Mouse (Mus musculus) heart, postnatal 36 days (tissue): Measurements from ENCODE around the gene 1110051M20Rik. TPM values are rescaled to one million over a fixed set of nuclear protein-coding genes. Genes with fewer than 3 reads are reported as not detected.
A peak's percentile ranks its signal among the peaks of the same experiment; 100 is the strongest.

Experiments used
- DNase-seq, 2 experiments: peaks; one replicate each; pipeline ENCODE4 v3.0.0; 2021 to 2022
- intact Hi-C: fragments of 180-260 bp; cut with DNase I; formaldehyde crosslinking; loops from one replicate; pipeline ENCODE4 v1.15.1; 2025
- total RNA-seq, 2 experiments: library from RNA; stranded (reverse); gene quantifications; 2 replicates each; pipeline ENCODE4 v1.2.3; 2021

1110051M20Rik gene
- total RNA-seq, 2 experiments from 2014 or later, result 9.4 to 12.1 TPM

DNA sequence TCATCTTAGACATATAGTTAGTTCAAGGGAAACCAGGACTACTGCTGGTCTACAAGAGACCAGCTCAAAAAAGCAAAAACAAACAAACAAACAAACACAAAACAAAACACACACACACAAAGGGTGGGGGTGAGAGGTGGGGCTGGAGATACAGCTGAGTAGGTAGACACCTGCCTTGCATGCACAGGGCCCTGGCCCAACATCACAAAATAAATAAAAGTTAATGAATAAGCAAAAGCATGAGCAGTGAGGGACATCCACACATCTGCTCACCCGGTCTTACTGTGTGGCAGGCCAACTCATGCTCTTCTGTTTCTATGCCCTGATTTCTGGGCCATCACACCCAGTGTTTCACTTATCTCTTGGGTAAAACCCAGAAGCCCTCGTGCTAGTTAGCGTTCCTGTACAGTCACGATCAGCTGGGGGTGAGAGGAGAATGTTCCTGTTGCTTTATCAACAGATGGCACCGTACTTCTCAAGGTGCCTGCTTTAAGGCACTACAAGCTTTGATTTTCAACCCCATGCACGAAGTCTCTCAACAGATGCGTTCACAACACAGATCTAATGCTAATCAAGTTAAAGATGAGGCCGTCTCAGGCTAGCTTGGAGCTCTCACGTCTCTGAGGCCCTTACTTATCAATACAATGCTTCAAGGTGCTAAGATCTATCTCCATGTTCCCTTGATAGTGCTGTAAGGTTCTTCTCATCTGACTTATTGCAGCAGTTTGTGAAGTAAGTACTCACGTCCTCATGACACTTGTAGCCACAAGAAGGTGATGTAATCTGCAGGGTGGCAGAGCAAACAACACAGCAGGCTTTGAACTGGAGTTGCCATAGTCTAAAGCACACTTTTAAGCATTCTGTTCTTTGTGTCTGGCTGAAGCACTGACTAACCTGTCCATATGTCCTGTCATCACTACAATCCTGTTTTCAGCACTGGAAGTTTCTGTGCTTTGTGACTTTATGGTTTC is 123.7 kb downstream of the 1110051M20Rik start:
- intact Hi-C loops, result no loop called here
- no peak for DNase-seq

DNA sequence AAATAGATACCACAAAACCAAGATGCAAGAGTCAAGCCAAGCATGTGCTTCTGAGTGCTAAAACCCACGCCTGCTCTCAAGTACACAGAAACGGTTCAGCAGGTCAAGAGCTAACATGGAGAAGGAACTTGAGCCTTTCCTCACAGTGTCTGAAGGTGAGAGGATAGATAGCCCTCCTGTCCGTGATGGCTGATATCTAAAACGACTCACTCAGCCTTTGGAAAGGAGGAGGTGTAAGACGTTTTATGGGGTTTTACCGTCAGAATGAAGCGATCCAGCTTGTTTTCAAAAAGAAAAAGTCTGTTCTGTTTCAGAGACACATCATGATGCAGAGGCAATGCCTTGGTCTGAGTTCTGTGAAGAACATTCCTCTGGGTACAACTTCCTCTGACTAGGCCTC is 130.3 kb downstream of the 1110051M20Rik start:
- no peak for DNase-seq
- intact Hi-C loops, result no loop called here

DNA sequence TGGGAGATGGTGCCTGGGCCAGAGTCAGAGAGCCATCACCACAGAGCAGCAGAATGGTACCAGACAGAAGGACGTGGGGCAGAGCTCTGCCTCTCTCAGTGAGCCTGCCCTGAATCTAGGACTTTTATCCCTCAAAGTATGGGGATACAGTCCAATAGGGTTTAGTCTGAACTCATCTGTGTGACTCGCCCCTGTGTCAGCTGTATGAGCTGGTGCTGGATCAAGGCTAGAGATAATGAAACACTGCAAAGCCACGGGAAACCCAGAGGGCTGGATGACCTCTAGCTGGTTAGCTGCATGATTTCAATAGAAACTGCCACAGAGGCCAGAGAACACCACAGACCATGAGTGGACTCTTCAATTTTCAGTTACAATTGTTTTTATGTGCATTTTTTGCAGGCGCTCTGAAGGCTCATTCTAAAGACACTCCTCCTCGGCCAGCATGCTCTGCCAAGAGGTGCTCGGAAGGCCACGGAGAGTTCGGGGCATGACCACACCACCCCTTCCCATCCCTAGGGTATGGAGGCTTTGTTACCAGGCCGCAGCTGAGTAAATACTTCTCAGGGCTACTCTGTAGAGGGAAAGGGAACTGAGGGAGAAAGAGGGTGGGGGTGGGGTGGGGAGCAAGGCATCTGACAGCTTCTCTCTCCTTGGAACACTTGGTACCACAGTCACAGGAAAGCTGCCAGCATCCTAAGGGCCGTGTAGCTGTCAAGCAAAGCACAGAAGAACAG is 131.8 kb downstream of the 1110051M20Rik start:
- intact Hi-C loops, result no loop called here
- DNase-seq, result peak in 1 of 2 experiments; percentile 13

DNA sequence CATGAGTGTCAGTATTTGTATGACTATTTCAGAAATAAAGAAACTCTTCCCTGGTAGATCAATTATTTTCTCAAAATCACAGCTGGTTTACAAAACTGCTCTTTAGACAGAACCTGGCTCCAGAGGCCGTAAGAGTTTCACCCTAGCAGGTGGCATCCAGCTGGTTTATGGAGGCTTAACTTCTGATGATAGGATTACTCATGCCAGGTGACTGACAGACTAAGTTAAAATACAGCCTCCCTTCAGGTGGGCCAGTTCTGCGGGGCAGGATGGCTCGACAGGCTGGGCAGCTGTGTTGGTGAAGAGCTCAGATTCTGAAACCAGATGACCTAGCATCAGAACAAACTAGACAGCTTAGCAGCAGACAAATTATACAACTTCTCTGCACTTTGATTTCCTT is 135.0 kb downstream of the 1110051M20Rik start:
- DNase-seq, result no peak
- intact Hi-C loops, result no loop called here

DNA sequence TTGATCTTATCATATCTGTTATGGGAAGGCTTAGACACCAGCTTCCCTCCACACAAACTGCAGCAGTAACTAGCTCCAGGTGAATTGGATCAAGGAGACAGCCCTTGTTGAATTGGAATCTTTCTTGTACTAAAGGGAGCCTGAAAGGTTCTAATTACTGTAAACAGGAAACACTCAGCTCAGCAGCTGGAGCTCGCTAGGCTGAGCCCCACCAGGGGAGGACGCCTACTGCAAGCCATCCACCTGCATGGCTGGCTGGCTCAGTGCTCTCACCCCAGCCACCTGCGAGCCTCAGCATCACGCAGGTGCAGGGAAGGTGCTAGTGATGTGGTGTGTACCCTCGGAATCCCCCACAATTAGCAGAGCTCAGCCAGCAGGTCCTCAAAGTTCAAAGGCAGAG is 135.8 kb downstream of the 1110051M20Rik start:
- intact Hi-C loops, result no loop called here
- no peak for DNase-seq

DNA sequence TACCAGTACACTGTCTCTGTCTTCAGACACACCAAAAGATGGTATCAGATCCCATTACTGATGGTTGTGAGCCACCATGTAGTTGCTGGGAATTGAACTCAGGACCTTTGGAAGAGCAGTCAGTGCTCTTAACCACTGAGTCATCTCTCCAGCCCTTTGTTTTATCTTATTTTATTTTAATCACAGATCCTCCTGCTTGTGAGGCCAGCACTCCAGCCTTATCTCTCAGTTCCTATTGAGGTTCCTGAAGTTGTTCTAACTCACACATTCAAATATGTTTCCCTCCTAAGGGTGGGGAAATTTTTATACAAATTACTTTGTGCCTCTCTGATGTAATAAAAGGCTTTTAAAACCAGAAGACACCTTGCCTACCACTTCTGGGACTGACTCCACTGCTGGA is 137.9 kb downstream of the 1110051M20Rik start:
- DNase-seq, result no peak
- intact Hi-C loops, result no loop called here

DNA sequence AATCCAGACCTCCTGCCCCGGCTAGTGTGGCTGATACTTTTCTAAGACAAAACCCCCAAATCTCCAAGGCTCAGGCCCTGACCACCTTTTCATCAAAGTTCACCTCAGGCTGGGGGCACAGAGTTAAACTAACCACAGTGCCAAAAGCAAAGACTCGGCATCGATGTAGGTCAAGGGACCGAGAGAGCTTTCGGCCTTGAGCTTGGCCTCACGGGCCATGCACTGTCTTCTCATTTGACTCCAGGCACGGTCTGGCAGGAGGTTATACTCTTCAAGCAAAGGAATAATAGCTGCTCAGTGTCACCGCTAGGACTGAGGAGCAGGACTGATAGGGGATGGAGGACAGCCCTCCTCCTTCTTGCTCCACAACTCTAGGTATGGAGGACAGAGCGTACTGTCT is 138.6 kb downstream of the 1110051M20Rik start:
- no peak for DNase-seq
- intact Hi-C loops, result no loop called here

DNA sequence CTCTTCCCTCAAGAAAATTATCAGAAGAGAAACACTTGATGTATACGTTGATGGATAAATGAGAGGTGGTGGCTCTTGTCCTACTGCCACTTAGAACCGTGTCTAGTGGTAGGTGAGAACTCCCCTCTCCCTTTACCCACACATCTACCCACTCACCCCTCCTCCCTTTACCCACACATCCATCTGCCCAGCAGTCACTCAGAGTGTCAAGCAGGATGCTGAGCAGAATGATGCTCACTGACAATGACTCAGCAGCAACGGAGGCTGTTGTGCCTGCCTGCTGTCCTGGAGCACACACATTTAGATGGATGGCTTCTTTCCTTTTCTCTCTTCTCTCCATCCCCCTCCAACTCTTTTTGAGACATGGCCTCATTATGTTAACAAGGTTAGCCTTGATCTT is 141.7 kb downstream of the 1110051M20Rik start:
- intact Hi-C loops, result no loop called here
- no peak for DNase-seq

DNA sequence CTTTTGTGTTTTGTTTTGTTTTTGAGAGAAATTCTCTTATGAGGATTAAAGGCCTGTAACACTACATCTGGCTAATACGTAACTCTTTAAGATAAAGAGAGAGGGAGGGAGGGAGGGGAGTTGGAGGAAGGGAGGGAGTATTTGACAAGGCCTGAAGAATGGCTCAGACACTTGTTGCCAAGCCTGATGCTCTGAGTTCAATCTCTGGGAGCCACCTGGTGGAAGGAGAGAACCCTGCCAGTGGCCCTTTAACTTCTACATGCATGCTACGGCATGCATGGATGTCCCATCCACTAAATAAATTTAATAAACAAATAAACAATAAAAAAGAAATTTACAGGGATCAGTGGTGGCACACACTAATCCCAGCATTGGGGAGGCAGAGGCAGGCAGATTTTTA is 142.7 kb downstream of the 1110051M20Rik start:
- DNase-seq, result no peak
- intact Hi-C loops, result no loop called here

DNA sequence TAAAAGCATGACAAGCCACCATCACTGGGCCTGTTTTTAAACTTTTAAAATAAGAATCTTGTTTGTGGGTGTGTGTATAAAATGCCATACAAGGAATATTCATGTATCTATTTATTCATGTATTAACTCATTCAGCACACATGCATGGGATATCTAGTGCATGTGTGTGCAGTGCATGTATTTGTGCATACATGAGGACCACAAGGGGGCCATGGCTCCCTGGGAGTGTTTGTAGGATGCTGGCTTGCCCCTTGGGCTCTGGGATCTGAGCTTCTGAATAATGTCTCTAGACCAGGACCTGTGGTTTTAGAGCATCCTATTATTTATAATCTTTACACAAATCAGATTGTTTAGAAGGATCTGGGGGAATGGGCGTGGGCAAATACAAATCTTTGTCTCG is 143.7 kb downstream of the 1110051M20Rik start:
- intact Hi-C loops, result no loop called here
- no peak for DNase-seq

DNA sequence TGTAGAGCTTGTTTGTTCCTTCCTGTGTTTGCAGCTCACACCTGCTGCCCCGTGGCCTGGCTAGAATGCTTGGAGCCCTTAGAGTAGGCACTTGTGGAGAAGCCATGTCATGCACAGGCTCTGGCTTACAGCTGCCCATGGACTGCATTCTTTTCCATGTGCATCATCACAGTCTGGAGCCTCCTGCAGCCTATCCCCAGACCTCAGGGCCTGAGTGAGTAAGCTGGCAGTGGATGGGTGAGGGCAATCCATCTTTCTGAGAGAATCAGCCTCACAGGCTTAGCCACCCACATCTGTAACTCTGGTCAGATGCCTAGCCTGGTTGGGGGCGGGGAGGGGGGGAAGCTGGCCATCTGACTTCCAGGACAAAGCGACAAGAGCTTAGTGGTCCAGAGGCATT is 145.3 kb downstream of the 1110051M20Rik start:
- intact Hi-C loops, result no loop called here
- no peak for DNase-seq

DNA sequence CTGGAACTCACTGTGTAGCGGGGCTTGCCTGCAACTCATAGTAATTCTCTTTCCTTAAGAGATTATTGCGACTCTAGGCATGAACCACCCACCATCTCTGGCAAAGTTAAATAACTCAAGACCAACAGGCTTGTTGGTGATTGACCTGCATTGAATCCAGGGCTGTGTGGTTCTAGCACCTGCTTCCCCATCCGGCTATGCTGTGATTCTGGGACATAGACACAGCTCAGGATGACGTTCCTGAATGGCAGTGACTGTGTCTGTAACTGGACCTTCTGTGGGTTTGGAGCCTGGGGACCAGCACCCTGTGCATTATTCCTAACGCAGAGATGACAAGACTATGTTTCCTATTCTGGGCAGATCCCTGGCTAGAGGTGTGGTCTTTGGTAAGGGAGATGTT is 148.6 kb downstream of the 1110051M20Rik start:
- DNase-seq, result no peak

DNA sequence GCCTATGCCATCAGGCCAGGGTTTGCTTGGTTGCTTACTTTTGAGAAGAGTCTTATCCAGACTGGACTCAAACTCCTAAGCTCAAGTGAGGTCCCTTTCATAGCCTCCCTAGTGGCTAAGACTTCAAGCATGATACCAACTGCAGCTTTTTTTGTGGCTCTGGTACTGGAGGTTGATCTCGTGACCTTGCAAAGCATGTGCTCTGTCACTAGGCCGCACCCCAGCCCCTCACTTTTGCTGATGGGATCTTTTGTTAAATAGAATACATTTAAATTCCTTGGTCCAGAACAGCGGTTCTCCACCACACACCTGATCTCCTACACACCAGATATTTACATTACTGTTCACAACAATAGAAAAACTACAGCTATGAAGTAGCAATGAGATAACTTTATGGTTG is 150.3 kb downstream of the 1110051M20Rik start:
- intact Hi-C loops, result no loop called here
- DNase-seq, result no peak

More for the DNA sequence above, 148.6 kb downstream of the 1110051M20Rik start:
- intact Hi-C loops, result no loop called here

DNA sequence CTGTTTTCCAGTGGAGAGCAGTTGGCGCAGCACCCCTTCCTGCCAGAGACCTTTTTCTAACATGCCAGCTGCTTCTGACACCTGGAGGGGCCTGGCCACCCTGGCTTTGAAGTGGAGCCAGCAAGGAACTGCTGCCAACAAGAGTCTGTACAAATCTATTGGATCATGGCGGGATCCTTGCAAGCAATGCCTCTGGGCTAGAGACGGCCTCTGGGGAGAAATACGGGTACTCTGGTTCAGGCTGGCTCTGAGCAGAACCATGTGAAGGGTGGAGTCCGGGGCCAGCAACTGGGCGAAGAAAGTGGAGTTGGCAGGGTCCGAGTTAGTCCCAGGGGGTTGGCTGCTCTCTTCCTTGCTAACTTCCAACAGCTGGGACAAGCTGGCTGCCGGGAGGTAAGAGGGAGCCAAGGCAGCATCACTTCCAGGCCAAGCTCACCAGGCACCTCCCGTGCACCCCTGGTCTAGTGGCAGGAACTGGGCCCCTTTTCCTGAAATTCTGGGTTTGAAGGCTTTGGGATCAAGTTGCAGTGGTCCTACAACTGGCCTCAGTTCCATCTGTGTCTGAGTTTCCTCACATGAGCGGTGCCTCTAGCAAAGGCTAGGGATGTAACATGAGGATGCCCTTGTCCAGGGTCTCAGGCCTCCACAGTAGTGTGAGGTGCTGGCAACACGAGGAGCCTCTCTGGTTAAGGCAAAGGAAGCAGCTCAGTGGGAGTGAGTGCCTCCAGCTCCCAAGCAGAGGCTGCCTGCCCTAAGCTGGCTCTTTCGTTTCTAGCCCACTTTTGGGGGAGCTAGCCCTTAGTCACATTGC is 153.1 kb downstream of the 1110051M20Rik start:
- DNase-seq, result peak; percentile 55 to 64
- intact Hi-C loops, result no loop called here

DNA sequence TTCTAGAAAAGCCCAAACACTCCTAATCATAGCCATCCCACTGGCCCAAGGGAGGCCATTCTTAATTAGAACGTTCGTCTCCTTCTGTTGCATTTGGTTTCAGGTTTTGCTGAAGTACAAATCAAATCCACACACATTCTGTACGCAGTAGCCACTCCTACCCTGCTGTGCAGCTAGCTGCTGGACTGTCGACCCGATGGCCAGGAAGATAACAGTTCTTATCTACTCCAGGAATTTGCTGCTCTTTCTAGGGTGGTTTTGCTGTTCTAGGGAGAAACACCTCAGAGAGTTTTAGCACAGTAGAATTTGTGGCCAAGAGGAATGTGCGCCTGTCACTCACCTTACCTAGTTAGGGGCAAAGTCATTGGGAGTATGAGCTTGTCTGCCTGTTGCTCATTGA is 156.9 kb downstream of the 1110051M20Rik start:
- intact Hi-C loops, result loop anchor here (5.0 kb wide), 1 partner anchor 95 kb away; no protein-coding TSS in a partner anchor
- DNase-seq, result no peak

DNA sequence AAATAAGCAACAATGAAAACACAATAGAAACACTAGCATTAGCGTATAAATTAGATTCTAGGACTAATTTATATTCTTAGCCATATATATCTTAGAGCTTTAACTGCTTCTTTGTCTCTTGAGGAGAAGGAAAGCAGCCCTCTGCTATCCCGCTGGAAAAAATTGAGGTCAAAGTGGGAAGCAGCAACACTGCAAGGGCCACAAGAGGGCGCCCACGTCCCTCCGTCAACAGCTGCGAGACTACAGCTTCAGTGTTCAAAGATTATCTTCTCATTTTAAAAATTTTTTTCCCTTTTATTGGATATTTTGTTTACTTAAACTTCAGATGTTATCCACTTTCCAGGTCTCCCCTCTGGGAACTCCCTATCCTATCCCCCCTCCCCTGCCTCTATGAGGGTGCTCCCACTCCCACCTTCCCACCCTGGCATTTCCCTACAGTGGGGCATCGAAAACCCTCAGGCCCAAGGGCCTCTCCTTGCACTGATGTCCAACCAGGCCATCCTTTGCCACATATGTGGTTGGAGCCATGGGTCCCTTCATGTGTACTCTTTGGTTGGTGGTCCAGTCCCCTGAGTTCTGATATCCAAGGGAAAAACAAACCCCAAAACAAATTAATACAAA is 158.5 kb downstream of the 1110051M20Rik start:
- peak; percentile 81 to 88 for DNase-seq
- intact Hi-C loops, result loop anchor here (1.0 to 5.0 kb wide), 2 partner anchors 96 to 195 kb away; no protein-coding TSS in a partner anchor

DNA sequence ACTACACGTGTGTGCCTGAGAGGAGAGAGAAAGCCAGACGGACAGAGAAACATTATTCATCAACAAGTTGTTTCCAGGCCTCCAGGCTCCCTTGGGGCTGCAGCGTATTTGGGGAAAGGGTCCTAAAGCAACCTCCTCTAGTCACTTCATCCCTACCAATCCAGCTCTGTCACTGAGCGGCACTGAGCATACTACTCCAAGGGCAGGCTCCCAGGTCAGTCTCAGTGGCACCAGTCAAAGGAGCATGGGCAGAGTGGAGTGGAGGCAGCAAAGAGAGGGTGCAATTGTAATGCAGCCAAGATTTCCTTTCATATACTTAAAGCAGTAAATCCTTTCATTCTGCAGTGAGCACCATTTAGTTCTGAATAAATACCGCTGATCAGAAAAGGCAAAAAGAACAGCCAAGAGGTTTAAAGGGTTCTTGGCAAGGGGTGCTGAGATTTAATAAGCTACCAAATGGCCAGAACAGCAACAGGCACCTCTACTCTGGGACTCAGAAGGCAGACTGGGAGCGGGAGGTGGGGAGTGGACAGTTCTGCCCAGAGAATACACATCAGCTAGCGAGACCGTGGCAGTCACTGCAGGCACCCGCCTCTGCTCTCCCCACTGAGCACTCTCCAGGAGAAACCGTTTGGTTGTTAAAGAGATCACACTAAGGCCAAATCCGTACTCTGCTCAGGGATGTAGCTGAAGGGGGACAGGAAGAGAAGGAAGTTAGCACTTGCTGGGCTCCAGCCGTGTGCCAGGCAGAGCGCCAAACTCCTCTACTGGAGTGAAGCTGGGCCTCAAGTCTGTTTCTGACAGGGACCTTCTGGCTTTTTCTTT is 159.9 kb downstream of the 1110051M20Rik start:
- intact Hi-C loops, result loop anchor here (5.0 kb wide), 1 partner anchor 98 kb away; no protein-coding TSS in a partner anchor
- DNase-seq, result peak in 1 of 2 experiments; percentile 31

DNA sequence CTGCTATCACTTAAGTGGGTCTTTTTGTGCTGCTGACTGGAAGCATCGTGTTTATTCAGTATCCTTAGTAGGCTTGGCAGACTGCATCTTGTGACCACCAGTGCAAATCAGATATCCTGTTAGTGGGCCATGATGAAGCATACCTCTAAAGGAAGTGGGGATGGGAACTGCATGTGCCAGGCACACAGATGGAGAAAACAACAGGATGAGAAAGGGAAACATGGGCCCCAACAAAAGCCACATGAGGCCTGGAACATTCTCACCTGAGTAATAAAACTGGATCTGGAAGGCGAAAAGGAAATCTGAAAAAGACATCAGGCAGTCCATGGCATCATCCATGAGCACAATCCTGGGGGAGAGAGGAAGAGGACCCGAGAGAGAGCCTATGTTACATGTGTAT is 160.5 kb downstream of the 1110051M20Rik start:
- intact Hi-C loops, result no loop called here
- no peak for DNase-seq

DNA sequence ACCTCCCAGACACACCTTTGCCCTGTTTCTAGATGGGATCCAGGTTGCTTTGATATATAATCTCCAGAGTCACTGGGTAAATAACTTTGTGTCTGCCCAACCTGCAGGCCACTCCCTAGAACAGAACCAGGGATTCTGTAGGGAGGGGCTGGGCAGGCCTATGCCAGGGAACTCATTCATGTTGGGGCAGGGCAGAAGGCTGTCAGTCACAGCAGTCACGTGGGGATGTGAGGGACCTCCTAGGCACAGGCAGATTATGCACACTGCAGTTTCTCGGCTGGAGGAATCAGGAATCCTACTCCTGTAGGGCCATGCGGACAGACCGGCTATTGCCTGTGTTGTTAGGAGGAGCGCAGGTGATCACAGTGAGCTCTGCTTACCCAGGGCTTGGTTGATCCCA is 163.1 kb downstream of the 1110051M20Rik start:
- DNase-seq, result no peak
- intact Hi-C loops, result no loop called here
